Mouse (Mus musculus) spleen, adult 10 weeks (tissue): Measurements from ENCODE around the gene Creb5. TPM values are rescaled to one million over a fixed set of nuclear protein-coding genes. Genes with fewer than 3 reads are reported as not detected.

Source experiments
- polyA plus RNA-seq: library from polyadenylated mRNA; stranded (reverse); fragments of 350-450 nt; fragmentation: Illumina TruSeq; extraction: RNeasy Lipid Tissue Mini Kit (QIAGEN cat#74804); gene quantifications from one replicate; pipeline ENCODE4 v1.2.3, GENCODE M21; 2015; ENCODE audit warnings: low replicate concordance; ENCODE audit not compliant: insufficient read depth

Creb5 gene
- polyA plus RNA-seq, result 0.43 TPM

DNA sequence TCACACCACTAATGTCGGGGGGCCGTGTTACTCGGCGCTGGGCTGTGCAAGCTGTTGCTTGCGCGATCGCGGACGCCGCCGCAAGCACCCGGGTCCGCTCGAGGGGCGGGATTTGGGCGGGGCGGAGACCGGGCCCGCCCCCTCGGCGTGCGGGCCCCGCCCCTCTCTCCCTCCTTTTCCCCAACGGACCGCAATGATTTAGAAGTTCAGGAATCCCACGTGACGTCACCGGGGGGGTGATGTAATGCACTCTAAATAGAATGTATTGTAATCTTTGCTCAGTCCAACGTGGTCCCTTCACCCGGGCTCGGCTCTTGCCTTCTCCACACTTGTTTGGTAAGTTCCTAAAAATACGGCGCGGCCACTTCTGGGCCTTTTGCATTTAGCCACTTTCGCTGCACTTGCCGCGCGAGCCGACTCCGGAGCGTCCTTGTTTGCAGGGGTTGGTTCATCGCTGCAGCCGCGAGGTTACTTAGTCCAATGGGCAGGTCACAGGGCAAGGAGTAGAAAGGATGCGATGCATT is at the start of gene Creb5:
Gene Creb5, plus strand, starts transcription at position 233 of the 524 bp plus-strand sequence.

Other genes with a start within 250 kb of the Creb5 start
- gene Jazf1, start 218.6 kb upstream of the Creb5 start, polyA plus RNA-seq, result 2.9 TPM